Mouse (Mus musculus): ENCODE results near the gene Pikfyve.

- no peak for TF ChIP-seq EP300 (IDR thresholded peaks at IDR 0.05; ENCODE audit: low read depth)
- TF ChIP-seq CTCF (IDR thresholded peaks at IDR 0.05; ENCODE audit: low read depth), result no peak
Observed at GRCm38 (mm10) chr1:65147971-65148370, 38.5 kb upstream of the Pikfyve start.
